Mouse (Mus musculus) myocyte (in vitro differentiated cells): ENCODE measurements around the gene Rpn2.

ENCODE experiments used
- CEBPB ChIP-seq: IDR thresholded peaks from 2 replicates; pipeline ENCODE4 v1.6.1; 2011; ENCODE audit warnings: mild to moderate bottlenecking, moderate library complexity; ENCODE audit not compliant: poor library complexity, insufficient read depth, severe bottlenecking
- MAX ChIP-seq: IDR thresholded peaks from one replicate; pipeline ENCODE4 v1.6.1; 2011; ENCODE audit warnings: low read depth, mild to moderate bottlenecking, control low read depth
- MYOD1 ChIP-seq, 3 experiments: IDR thresholded peaks; one replicate each; pipeline ENCODE4 v1.6.1; 2011; ENCODE audit warnings: control low read depth in 2 of 3, low read depth in 2 of 3, mild to moderate bottlenecking in 2 of 3, moderate library complexity in 1 of 3; ENCODE audit not compliant: insufficient read length in 2 of 3, control insufficient read depth in 1 of 3
- MYOG ChIP-seq, 3 experiments: IDR thresholded peaks; one replicate each; pipeline ENCODE4 v1.6.1; 2011; ENCODE audit warnings: control low read depth in 2 of 3, low read depth in 2 of 3, mild to moderate bottlenecking in 2 of 3; ENCODE audit not compliant: insufficient read length in 2 of 3, control insufficient read depth in 1 of 3, insufficient read depth in 1 of 3
- POLR2A ChIP-seq: IDR thresholded peaks from one replicate; pipeline ENCODE4 v1.6.1; 2011; ENCODE audit warnings: low read depth, mild to moderate bottlenecking, control low read depth, moderate library complexity; ENCODE audit not compliant: insufficient read length
- POLR2AphosphoS2 ChIP-seq: IDR thresholded peaks from one replicate; pipeline ENCODE4 v1.6.1; 2011; ENCODE audit warnings: low read depth, control low read depth; ENCODE audit not compliant: insufficient read length
- REST ChIP-seq: IDR thresholded peaks from one replicate; pipeline ENCODE4 v1.6.1; 2011; ENCODE audit warnings: mild to moderate bottlenecking, control low read depth, moderate library complexity; ENCODE audit not compliant: insufficient read depth, insufficient read length
- SRF ChIP-seq: IDR thresholded peaks from one replicate; pipeline ENCODE4 v1.6.1; 2011; ENCODE audit warnings: low read depth; ENCODE audit not compliant: control insufficient read depth, insufficient read length
- TCF12 ChIP-seq: IDR thresholded peaks from one replicate; pipeline ENCODE4 v1.6.1; 2011; ENCODE audit warnings: mild to moderate bottlenecking, control low read depth; ENCODE audit not compliant: poor library complexity, insufficient read depth, severe bottlenecking
- TCF3 ChIP-seq: IDR thresholded peaks from one replicate; pipeline ENCODE4 v1.6.1; 2011; ENCODE audit warnings: low read depth, control low read depth; ENCODE audit not compliant: insufficient read length
- USF1 ChIP-seq: IDR thresholded peaks from one replicate; pipeline ENCODE4 v1.6.1; 2011; ENCODE audit warnings: low read depth, mild to moderate bottlenecking, control low read depth, moderate library complexity

- TF ChIP-seq POLR2A, result no peak
- no peak for TF ChIP-seq SRF
- TF ChIP-seq USF1, result no peak
- TF ChIP-seq CEBPB, result no peak
- no peak for TF ChIP-seq POLR2AphosphoS2
- TF ChIP-seq MYOD1 (IDR thresholded peaks at IDR 0.05; ENCODE audit: control insufficient read depth in 1 of 3, insufficient read length in 2 of 3, low read depth in 2 of 3), result no peak
- TF ChIP-seq MAX, result no peak
- no peak for TF ChIP-seq MYOG (IDR thresholded peaks at IDR 0.05; ENCODE audit: control insufficient read depth in 1 of 3, insufficient read depth in 1 of 3, insufficient read length in 2 of 3, low read depth in 2 of 3)
- no peak for TF ChIP-seq TCF12
- no peak for TF ChIP-seq TCF3
- no peak for TF ChIP-seq REST
Observed at GRCm38 (mm10) chr2:157314310-157314709, 35.5 kb downstream of the Rpn2 start.
